Mouse (Mus musculus) monocyte, adult 59 days (primary cell): ENCODE data around the gene Nploc4. TPM values are rescaled to one million over a fixed set of nuclear protein-coding genes. Genes with fewer than 3 reads are reported as not detected.

Experiments
- total RNA-seq, 2 experiments: library from RNA; stranded (reverse); gene quantifications; one replicate each; pipeline ENCODE4 v1.2.4; 2023

Nploc4 gene
- 10 to 100 TPM; 52.6 to 67.1 TPM for total RNA-seq

DNA sequence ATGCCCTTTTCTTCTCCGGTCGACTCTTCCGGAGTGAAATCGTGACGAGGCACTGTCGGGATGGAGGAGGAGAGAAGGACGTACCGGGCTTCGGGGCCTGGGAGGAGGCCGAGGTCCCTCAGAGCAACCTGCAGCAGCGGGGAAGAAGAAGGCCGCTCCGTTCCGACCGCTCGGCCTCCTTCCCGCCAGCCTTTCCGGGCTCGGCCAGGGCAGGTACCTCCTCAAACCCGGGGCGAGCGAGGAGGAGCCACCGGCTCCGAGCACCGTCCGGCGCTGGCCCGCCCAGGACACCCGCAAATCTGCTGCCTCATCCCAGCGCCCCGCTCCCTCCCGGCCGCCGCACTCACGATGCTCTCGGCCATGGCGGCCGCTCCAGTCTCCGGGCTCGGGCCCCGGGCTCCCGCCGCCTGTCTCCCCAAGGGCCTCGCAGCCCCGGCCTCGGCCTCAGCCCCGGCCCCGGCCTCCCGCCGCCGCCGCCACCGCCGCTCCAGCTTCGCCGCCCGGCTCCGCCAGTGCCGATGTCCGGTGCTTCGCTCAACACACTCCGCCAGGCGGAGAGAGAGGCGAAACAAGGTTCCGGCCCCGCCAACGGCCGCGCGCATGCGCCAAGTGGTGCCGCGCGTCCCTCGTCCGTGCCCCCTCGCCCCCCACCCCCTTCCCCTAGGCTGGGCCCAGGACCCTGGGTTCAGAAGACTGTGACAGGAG, at the start of gene Nploc4:
TSS of gene Nploc4 (minus strand) at position 557 of the 705 bp plus-strand sequence.

DNA sequence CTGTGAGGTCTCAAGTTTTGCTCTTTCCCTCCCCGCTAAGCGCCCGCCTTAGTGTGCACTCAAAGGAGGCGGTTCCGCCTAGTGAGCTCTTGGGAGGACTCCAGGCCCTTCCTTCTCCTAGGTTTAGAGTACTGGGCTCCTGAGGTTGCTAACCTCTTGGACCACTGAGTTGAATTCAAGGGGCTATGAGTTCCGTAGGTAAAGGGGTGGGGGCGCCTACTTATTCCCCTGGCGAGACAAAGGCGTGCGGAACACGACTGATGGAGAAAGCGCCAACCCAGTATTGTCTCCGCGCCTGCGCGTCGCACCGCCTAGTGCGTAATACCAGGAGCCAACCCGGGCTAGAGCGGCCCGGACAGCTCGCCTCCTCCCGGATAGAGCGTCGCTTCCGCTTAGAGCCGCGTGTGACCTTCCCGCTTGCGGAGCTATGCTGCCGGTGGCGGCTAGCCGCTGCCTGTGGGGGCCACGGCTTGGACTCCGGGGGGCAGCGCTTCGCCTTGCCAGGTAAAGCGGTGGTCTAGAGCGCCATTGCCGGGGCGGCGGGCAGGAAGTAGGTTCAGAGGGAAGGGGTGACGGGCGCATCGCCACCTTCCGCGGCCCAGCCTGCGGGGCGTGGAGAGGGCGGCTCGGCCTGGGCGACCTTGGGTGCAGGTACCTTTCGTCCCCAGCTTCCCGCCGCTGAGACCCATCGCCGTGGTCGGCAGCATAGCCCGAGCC, 46.9 kb upstream of the Nploc4 start, which contains the start of gene Mrpl12:
TSS of gene Mrpl12 (plus strand) at position 349 of the 717 bp plus-strand sequence.

GRCm38 (mm10) chr11:120467051-120467735, 29.7 kb upstream of the Nploc4 start, which contains the start of gene Arl16:
TSS of gene Arl16 (minus strand) at chr11:120467607.

DNA sequence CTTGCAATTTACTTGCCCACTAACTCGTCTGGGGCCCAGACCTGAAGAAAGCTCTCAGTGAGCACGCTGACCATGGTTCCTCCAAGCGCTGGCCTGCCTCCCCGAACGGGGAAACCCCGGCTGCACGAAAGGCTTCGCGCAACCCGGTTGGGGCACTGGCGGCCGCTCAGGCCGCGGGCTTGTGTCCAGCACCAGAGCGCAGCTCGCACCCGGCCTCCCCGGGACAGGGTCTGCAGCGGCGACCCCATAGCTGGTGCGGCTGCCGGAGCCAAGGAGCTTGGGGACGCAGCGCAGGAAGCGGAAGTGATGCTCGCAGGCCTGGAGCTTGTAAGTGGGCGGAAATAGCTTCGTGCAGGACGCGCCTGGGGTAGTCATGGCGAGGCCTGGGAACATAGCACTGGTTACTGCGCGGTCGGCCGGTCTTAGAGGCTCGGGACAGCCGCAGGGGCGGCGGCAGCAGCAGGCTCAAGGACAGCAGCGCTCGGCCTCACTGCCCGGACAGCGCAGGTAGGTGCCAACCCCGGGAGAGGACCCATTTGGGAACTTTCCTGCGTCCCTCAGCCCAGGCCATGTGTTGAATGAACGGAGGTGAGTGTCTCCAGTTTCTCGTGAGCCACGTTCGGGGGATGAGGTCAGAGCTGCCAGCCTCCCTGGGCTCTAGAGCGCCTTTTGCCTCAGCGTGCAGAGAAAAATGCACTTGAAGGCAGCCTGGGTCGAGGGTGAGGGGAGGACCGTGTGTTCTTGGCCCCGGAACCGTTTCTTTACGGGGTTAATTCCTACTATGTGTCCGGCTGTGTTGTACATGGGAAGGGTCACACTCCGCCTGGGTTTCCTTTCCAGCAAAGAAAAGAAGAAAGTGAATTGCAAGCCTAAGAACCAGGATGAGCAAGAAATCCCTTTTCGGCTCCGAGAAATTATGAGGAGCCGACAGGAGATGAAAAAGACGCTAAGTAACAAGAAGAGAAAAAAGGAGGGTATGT, 20.6 kb upstream of the Nploc4 start, which contains the start of the genes Oxld1 and Ccdc137:
TSS of gene Oxld1 (minus strand) at position 297 of the 980 bp plus-strand sequence.
TSS of gene Ccdc137 (plus strand) at position 344 of the 980 bp plus-strand sequence.

DNA sequence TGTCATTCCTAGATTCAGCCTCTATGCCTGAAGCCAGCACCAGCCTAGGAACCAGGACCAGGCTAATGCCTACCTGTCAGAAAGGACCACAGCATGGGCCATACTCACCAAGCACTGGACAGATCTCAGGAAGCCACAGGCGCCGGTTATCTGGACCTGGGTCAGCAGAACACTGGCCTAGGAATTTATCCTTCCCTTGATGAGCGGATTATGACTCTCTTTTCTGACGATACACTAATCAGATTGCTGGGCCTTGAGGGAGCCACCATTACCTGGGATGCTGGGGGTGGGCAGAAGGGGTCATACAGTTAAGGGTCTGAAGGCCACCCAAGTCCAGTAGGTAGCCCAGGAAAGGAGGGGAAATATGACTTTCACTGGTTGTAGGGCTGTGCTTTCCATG, 15.8 kb upstream of the Nploc4 start, which contains the start of gene Pde6g:
TSS of gene Pde6g (minus strand) at position 195 of the 400 bp plus-strand sequence.

GRCm38 (mm10) chr11:120442344-120442743, 4.8 kb upstream of the Nploc4 start, which contains the start of gene Tspan10:
TSS of gene Tspan10 (plus strand) at chr11:120442644.

GRCm38 (mm10) chr11:120378611-120379540, 58.6 kb downstream of the Nploc4 start, which contains the start of gene Faap100:
TSS of gene Faap100 (minus strand) at chr11:120378764.

DNA sequence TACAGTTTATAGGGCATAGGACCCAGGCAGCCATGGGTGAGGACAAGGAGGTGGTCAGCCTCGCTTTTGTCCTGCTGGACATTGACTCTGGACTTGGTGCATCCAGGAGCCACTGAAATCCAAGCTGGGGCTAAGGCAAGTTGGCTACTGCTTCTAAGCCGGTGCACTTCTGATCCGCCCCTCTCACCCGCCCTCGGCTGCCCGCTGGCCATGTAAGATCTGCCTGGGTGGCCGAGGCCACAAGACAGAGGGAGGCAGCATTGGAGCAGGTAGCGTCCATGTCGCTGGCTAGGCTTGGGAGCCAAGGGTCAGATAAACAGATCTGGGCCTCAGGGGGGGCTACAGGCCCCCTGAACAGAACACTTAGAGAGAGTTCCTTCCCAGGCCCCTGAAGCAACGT, 76.2 kb downstream of the Nploc4 start, which contains the start of gene Fscn2:
TSS of gene Fscn2 (plus strand) at position 240 of the 400 bp plus-strand sequence.

DNA sequence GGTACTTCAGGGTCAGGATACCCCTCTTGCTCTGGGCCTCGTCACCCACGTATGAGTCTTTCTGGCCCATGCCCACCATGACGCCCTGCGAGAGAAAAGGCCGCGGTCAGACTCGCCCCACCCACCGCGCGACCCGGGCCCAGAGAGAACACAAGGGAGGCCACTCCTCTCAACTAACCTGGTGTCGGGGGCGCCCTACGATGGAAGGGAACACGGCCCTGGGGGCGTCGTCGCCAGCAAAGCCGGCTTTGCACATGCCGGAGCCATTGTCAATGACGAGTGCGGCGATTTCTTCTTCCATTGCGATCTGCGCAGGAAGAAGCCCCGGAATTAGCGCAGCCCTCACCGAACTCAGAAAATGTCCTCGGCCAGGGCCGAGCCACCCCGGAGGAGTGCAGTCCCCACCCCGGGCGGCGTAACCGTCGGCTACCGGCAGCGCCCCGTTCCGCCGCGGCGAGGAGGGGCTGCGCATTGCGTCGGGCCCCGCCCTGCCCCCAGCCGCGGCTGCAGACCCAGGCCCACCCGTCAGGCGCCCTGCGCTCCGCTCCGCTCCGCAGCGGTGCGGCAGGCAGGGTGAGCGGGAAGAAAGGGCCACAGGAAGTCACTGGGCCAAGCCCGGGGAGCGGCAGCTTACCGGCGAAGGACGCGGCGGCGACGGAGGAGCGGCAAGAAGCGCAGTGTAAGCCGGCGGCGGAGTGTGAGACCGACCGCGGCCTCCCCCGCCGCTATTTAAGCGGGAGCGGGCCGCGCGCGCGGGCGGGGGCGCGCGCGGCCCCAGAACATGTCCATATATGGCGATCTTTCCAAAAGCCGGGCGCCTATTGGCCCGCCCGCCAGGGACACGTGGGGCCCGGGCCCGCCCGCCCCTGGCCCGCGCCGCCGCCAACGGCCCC, 89.5 kb downstream of the Nploc4 start, which contains the start of gene Actg1:
TSS of gene Actg1 (minus strand) at position 752 of the 893 bp plus-strand sequence.

Other genes with a start within 250 kb of the Nploc4 start
- 1 to 10 TPM; 7.5 to 7.6 TPM for gene Bahcc1, start 204.8 kb downstream of the Nploc4 start, total RNA-seq
- 1,000 to 10,000 TPM; 2,824 to 3,098 TPM for gene Actg1, start 89.2 kb downstream of the Nploc4 start, total RNA-seq
- gene Fscn2, start 76.2 kb downstream of the Nploc4 start, total RNA-seq, result not detected
- 10 to 100 TPM; 15.8 to 18.4 TPM for gene Faap100, start 58.9 kb downstream of the Nploc4 start, total RNA-seq
- gene Tspan10, start 4.9 kb upstream of the Nploc4 start, total RNA-seq, result 10 to 100 TPM in 1 of 2 experiments, 1 to 10 TPM in 1; 1.9 to 17.2 TPM
- gene Pde6g, start 15.8 kb upstream of the Nploc4 start, total RNA-seq, result under 1 TPM in 1 of 2 experiments, not detected in 1; 0.36 TPM
- gene Oxld1, start 20.4 kb upstream of the Nploc4 start, total RNA-seq, result 1 to 10 TPM; 8.9 to 9.5 TPM
- gene Ccdc137, start 20.4 kb upstream of the Nploc4 start, total RNA-seq, result 10 to 100 TPM; 11.6 to 12.6 TPM
- 10 to 100 TPM in 1 of 2 experiments, 1 to 10 TPM in 1; 7.8 to 11.3 TPM for gene Arl16, start 29.9 kb upstream of the Nploc4 start, total RNA-seq
- gene Mrpl12, start 46.9 kb upstream of the Nploc4 start, total RNA-seq, result 10 to 100 TPM; 25.0 to 26.6 TPM
- 10 to 100 TPM; 11.1 to 14.2 TPM for gene Slc25a10, start 54.1 kb upstream of the Nploc4 start, total RNA-seq
- not detected for gene Gcgr, start 93.0 kb upstream of the Nploc4 start, total RNA-seq
- gene Mcrip1, start 112.0 kb upstream of the Nploc4 start, total RNA-seq, result 10 to 100 TPM; 52.0 to 52.6 TPM
- gene Ppp1r27, start 113.4 kb upstream of the Nploc4 start, total RNA-seq, result not detected
- gene P4hb, start 135.5 kb upstream of the Nploc4 start, total RNA-seq, result 100 to 1,000 TPM; 348 to 375 TPM
- gene Arhgdia, start 143.9 kb upstream of the Nploc4 start, total RNA-seq, result 100 to 1,000 TPM; 623 to 655 TPM
- 100 to 1,000 TPM in 1 of 2 experiments, 10 to 100 TPM in 1; 90.1 to 103 TPM for gene Alyref, start 160.7 kb upstream of the Nploc4 start, total RNA-seq
- 10 to 100 TPM; 55.8 to 56.4 TPM for gene Anapc11, start 160.7 kb upstream of the Nploc4 start, total RNA-seq
- gene Npb, start 170.8 kb upstream of the Nploc4 start, total RNA-seq, result 1 to 10 TPM in 1 of 2 experiments, not detected in 1; 1.4 TPM
- gene Pcyt2, start 180.2 kb upstream of the Nploc4 start, total RNA-seq, result 10 to 100 TPM; 66.8 to 75.4 TPM
- gene Sirt7, start 187.5 kb upstream of the Nploc4 start, total RNA-seq, result 100 to 1,000 TPM; 122 to 125 TPM
- gene Mafg, start 195.9 kb upstream of the Nploc4 start, total RNA-seq, result 100 to 1,000 TPM in 1 of 2 experiments, 10 to 100 TPM in 1; 96.6 to 101 TPM
- under 1 TPM in 1 of 2 experiments, not detected in 1; 0.27 TPM for gene Pycr1, start 206.1 kb upstream of the Nploc4 start, total RNA-seq
- not detected for gene Myadml2, start 210.4 kb upstream of the Nploc4 start, total RNA-seq
- gene Notum, start 223.5 kb upstream of the Nploc4 start, total RNA-seq, result not detected
- gene Aspscr1, start 235.3 kb upstream of the Nploc4 start, total RNA-seq, result 10 to 100 TPM; 77.9 to 83.1 TPM